Mouse (Mus musculus) kidney, postnatal 0 days (tissue): ENCODE measurements at regions not wholly inside any gene's neighbourhood (a gene's known extent, or its start where the extent isn't known, plus 50 kb on each side); places are given as distances from the start of the nearest gene placed in this dataset.

Source experiments
- ATAC-seq: fragments of 200-750 bp; cut with Nextera tagmentation; replicated peaks from 2 replicates; pipeline ENCODE4 v1.8.0; 2017; ENCODE audit warnings: low read depth, moderate number of reproducible peaks, moderate TSS enrichment, moderate library complexity; ENCODE audit not compliant: low FRiP score
- DNase-seq: peaks from one replicate; pipeline ENCODE4 v3.0.0-alpha.2; 2016; ENCODE audit warnings: low spot score
- H3K27ac ChIP-seq: fragments of 300-500 bp; sonication (generic); 2 replicates; pipeline ENCODE4 v1.5.1; 2014; ENCODE audit warnings: mild to moderate bottlenecking
- H3K27me3 ChIP-seq: fragments of 300-500 bp; sonication (generic); 2 replicates; pipeline ENCODE4 v1.6.1; 2014; ENCODE audit warnings: low read length, mixed read lengths; ENCODE audit not compliant: insufficient read depth
- H3K36me3 ChIP-seq: fragments of 300-500 bp; sonication (generic); 2 replicates; pipeline ENCODE4 v1.6.1; 2014; ENCODE audit warnings: low read length, mixed read lengths; ENCODE audit not compliant: insufficient read depth
- H3K4me1 ChIP-seq: fragments of 300-500 bp; sonication (generic); replicated peaks from 2 replicates; pipeline ENCODE4 v1.6.1; 2014; ENCODE audit warnings: antibody characterized with exemption, low read length, mixed read lengths; ENCODE audit not compliant: insufficient read depth
- H3K4me2 ChIP-seq: fragments of 300-500 bp; sonication (generic); 2 replicates; pipeline ENCODE4 v1.6.1; 2014; ENCODE audit warnings: mild to moderate bottlenecking, low read length, moderate library complexity, mixed read lengths
- H3K4me3 ChIP-seq: fragments of 300-500 bp; sonication (generic); replicated peaks from 2 replicates; pipeline ENCODE4 v1.5.1; 2014; ENCODE audit warnings: low read depth, low read length
- H3K9ac ChIP-seq: fragments of 300-500 bp; sonication (generic); 2 replicates; pipeline ENCODE4 v1.6.1; 2014; ENCODE audit warnings: low read depth, low read length
- H3K9me3 ChIP-seq: fragments of 300-500 bp; sonication (generic); replicated peaks from 2 replicates; pipeline ENCODE4 v1.6.1; 2016; ENCODE audit warnings: low read length, inconsistent platforms, mixed read lengths
- CTCF ChIP-seq: IDR thresholded peaks from 2 replicates; pipeline ENCODE4 v1.5.1; 2016; ENCODE audit warnings: antibody characterized with exemption, low read depth, mild to moderate bottlenecking, moderate library complexity
- WGBS: fragments of 180-500 bp; shearing (Covaris S2); extraction: QIAGEN DNeasy Blood & Tissue Kit; methylation state at CpG from one replicate; pipeline ENCODE4 v1.1.7; 2014; 5-methylcytosine and 5-hydroxymethylcytosine counted together

GRCm38 (mm10) chr1:90497568-90497967 lies 105.2 kb upstream of the Cops8 start:
- ATAC-seq, result no peak
- Histone ChIP-seq H3K4me1 (no peaks in the 10 kb centered on the region), H3K27ac (no peak overlapping the region), H3K9me3 (no peaks in the 10 kb centered on the region; the same call in 1 of the 2 replicates), H3K4me3 (no peak overlapping the region), H3K4me2 (no peak overlapping the region), H3K9ac (no peak overlapping the region), H3K27me3 (no peaks in the 10 kb centered on the region), H3K36me3 (no peaks in the 10 kb centered on the region)
- no peak for DNase-seq
- TF ChIP-seq CTCF, result no peak

DNA sequence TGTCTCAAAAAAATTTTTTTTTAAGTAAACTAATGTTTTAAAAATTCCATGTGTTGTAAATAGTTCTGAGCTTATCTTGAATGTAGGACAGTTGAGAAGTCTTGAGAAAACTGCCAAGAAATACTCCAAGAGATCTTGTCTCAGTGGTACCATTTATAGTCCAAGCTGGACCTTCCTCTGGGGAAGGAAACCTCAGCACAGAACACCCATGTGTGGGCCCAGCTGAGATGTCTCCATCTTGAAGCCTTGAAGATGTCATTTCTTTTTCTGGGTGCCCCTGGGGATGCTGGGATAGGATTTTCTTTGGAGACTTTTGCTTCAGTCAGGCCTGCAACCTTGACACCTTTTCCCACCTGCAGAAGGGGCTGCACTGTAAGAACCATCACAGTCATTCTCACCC lies 101.4 kb upstream of the Cops8 start:
- Histone ChIP-seq H3K4me3 (no peak overlapping the region), H3K27me3 (no peaks in the 10 kb centered on the region), H3K9me3 (no peaks in the 10 kb centered on the region; the same call in 1 of the 2 replicates), H3K27ac (no peak overlapping the region), H3K4me2 (no peak overlapping the region), H3K9ac (no peak overlapping the region), H3K36me3 (no peaks in the 10 kb centered on the region), H3K4me1 (no peaks in the 10 kb centered on the region)
- DNase-seq (no peak), ATAC-seq (no peak)
- TF ChIP-seq CTCF, result no peak

DNA sequence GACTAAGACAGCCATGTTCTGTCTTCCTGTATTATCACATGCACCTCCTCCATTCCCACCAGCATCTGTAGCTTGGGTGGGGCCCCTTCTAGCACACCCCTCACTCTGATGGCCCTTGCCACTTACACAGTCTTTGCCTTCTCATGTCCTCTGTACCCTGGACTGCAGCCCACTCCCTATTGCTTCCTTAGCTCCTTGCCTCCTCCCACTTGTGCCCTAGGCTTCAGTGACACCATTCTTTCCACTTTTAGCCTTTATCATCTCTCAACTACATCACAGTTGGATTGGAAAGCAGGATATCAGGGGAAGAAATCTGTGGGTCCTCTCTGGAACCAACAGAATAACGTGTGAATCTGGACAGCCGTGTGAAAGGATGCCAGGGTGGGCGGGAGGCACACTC lies 100.4 kb upstream of the Cops8 start:
- DNase-seq (no peak), ATAC-seq (no peak)
- H3K27me3 ChIP-seq, result no peaks in the 10 kb centered on the region
- 86% methylated on average over 3 of the region's 3 CpGs for WGBS
- no peak overlapping the region for H3K9ac ChIP-seq
- H3K9me3 ChIP-seq, result no peaks in the 10 kb centered on the region; the same call in 1 of the 2 replicates
- no peaks in the 10 kb centered on the region for H3K4me1 ChIP-seq
- H3K4me2 ChIP-seq, result no peak overlapping the region
- H3K27ac ChIP-seq, result no peak overlapping the region
- no peak for TF ChIP-seq CTCF
- no peak overlapping the region for H3K4me3 ChIP-seq
- no peaks in the 10 kb centered on the region for H3K36me3 ChIP-seq

GRCm38 (mm10) chr1:90502771-90503540 lies 99.8 kb upstream of the Cops8 start:
- no peak overlapping the region for H3K27ac ChIP-seq
- H3K9ac ChIP-seq, result no peak overlapping the region
- H3K4me2 ChIP-seq, result no peak overlapping the region
- no peaks in the 10 kb centered on the region for H3K4me1 ChIP-seq
- DNase-seq (no peak), ATAC-seq (no peak)
- no peaks in the 10 kb centered on the region for H3K27me3 ChIP-seq
- WGBS, result 86% methylated on average over 8 of the region's 8 CpGs
- H3K4me3 ChIP-seq, result no peak overlapping the region
- no peaks in the 10 kb centered on the region for H3K36me3 ChIP-seq
- H3K9me3 ChIP-seq, result no peaks in the 10 kb centered on the region; the same call in 1 of the 2 replicates
- TF ChIP-seq CTCF, result no peak

DNA sequence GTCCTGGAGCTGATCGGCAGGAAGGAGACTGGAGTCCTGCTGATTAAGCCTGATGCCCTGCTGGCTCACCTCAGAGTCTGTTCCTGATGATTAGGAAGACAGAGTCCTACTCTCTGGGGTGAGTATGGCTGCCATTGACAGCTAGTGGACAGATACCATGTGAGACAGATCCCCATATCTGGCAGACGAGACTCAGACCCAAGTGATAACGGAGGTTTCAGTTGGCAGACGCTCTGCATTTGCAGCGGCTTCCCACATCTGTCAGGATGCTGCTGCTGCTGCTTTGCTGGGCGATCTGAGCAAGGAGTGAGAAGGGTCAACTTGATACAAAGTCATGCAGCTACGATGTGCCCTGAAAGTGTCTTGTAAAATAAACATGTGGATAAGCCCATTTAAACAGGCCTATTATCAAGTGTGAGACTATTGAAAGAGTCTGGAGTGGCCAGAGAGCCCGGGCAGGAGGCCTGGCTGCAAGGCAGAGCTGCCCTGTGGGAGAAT lies 98.1 kb upstream of the Cops8 start:
- H3K9ac ChIP-seq, result no peak overlapping the region
- no peaks in the 10 kb centered on the region for H3K4me1 ChIP-seq
- 50% methylated on average over 8 of the region's 8 CpGs for WGBS
- H3K4me2 ChIP-seq, result no peak overlapping the region
- no peaks in the 10 kb centered on the region; the same call in 1 of the 2 replicates for H3K9me3 ChIP-seq
- H3K4me3 ChIP-seq, result no peak overlapping the region
- no peaks in the 10 kb centered on the region for H3K36me3 ChIP-seq
- no peaks in the 10 kb centered on the region for H3K27me3 ChIP-seq
- TF ChIP-seq CTCF, result no peak
- ATAC-seq (no peak), DNase-seq (no peak)
- H3K27ac ChIP-seq, result no peak overlapping the region

DNA sequence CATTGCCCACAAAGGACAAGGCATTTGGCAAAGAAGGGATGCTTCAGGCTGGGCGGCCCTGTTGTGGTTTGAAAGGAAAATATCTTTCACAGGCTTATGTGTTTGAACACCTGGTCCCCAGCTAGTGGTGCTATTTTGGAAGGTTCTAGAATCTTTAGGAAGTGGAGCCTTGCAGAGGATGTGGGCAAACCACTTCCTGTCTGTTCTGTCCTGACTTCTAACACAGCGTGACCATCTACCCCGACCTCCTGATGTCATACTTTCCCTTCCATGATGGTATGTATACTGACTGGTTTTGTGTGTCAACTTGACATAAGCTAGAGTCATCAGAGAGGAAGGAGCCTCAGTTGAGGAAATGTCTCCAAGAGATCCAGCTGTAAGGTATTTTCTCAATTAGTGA lies 97.2 kb upstream of the Cops8 start:
- Histone ChIP-seq H3K27ac (no peak overlapping the region), H3K4me3 (no peak overlapping the region), H3K27me3 (no peaks in the 10 kb centered on the region), H3K9ac (no peak overlapping the region), H3K4me2 (no peak overlapping the region), H3K9me3 (no peaks in the 10 kb centered on the region), H3K4me1 (no peaks in the 10 kb centered on the region), H3K36me3 (no peaks in the 10 kb centered on the region)
- TF ChIP-seq CTCF, result no peak
- WGBS, result 86% methylated on average over 3 of the region's 3 CpGs
- no peak for ATAC-seq
- no peak for DNase-seq
